Mouse (Mus musculus) lung, postnatal 0 days (tissue): ENCODE results near the gene Piezo1. TPM values are rescaled to one million over a fixed set of nuclear protein-coding genes. Genes with fewer than 3 reads are reported as not detected.
A peak's percentile ranks its signal among the peaks of the same experiment; 100 is the strongest.

Experiments used
- ATAC-seq: fragments of 200-750 bp; cut with Nextera tagmentation; 2 replicates; pipeline ENCODE4 v1.8.0; 2017; ENCODE audit warnings: moderate library complexity
- DNase-seq: peaks from one replicate; pipeline ENCODE4 v3.0.0-alpha.2; 2016; ENCODE audit warnings: low spot score
- H3K27ac ChIP-seq: fragments of 300-500 bp; sonication (generic); 2 replicates; pipeline ENCODE4 v1.5.1; 2014; ENCODE audit warnings: antibody characterized with exemption, mild to moderate bottlenecking, low read length, mixed read lengths
- H3K27me3 ChIP-seq: fragments of 300-500 bp; sonication (generic); replicated peaks from 2 replicates; pipeline ENCODE4 v1.6.1; 2014; ENCODE audit warnings: low read length, mixed read lengths; ENCODE audit not compliant: insufficient read depth
- H3K36me3 ChIP-seq: fragments of 300-500 bp; sonication (generic); 2 replicates; pipeline ENCODE4 v1.6.1; 2014; ENCODE audit warnings: low read length, mixed read lengths; ENCODE audit not compliant: insufficient read depth
- H3K4me1 ChIP-seq: fragments of 300-500 bp; sonication (generic); 2 replicates; pipeline ENCODE4 v1.6.1; 2014; ENCODE audit warnings: antibody characterized with exemption, low read depth, low read length, mixed read lengths; ENCODE audit not compliant: insufficient read depth
- H3K4me2 ChIP-seq: fragments of 300-500 bp; sonication (generic); replicated peaks from 2 replicates; pipeline ENCODE4 v1.6.1; 2014; ENCODE audit warnings: low read depth, mild to moderate bottlenecking, low read length, moderate library complexity, mixed read lengths
- H3K4me3 ChIP-seq: fragments of 300-500 bp; sonication (generic); 2 replicates; pipeline ENCODE4 v1.5.1; 2014; ENCODE audit warnings: low read depth, low read length
- H3K9ac ChIP-seq: fragments of 300-500 bp; sonication (generic); replicated peaks from 2 replicates; pipeline ENCODE4 v1.6.1; 2014; ENCODE audit warnings: low read depth, mild to moderate bottlenecking
- H3K9me3 ChIP-seq: fragments of 300-500 bp; sonication (generic); 2 replicates; pipeline ENCODE4 v1.6.1; 2016; ENCODE audit warnings: low read length, mixed read lengths
- CTCF ChIP-seq: IDR thresholded peaks from 2 replicates; pipeline ENCODE4 v1.5.1; 2016; ENCODE audit warnings: antibody characterized with exemption, mild to moderate bottlenecking
- EP300 ChIP-seq: IDR thresholded peaks from 2 replicates; pipeline ENCODE4 v1.6.1; 2016; ENCODE audit warnings: antibody characterized with exemption, mild to moderate bottlenecking, control low read depth
- WGBS: fragments of 180-500 bp; shearing (Covaris S2); extraction: QIAGEN DNeasy Blood & Tissue Kit; methylation state at CpG from one replicate; pipeline ENCODE4 v1.1.7; 2014; 5-methylcytosine and 5-hydroxymethylcytosine counted together
- polyA plus RNA-seq: library from polyadenylated mRNA; unstranded; fragments of >200 nt; fragmentation: Nextera tagmentation; extraction: Ambion mirVana; gene quantifications from 2 replicates; pipeline ENCODE4 v1.2.1, GENCODE M21; 2015

Gene Piezo1
- 27.3 and 31.3 TPM in 2 replicates for polyA plus RNA-seq

DNA sequence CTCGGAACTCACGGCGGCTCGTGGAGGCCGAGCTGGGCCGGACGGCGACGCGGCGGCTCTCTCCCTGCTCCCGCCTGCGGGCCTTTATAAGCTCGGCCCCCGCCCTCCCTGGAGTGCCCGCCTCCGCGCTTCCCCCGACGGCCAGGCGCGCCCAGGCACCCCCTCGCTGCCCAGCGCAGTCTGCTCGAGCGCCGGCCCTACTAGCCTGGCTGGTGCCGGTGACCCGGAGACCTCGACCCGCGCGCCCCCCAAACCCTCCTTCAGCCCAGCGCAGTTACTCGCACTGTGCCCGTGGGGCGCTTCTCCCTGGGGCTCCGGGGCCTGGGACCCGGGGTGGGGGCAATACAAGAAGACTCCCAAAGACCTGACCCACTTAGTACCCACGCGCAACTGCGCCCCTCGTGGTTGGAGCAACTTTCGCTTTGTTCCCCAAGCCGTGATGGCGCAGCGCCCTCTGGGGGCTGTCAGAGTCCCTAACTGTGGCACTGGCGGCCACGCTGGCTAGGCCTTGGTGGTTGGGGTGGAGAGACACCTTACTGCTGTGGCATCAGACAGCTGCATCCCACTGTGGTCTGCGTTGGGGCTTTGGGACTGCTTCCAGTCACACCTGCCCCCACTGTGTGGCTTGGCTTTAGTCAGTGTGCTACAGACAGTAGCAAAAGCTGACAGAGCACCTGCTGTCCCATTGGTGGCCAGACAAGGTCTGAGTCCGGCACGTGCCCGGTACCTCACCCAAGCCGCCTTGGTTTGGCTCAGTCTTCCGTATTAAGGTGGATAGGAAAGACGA is at the start of gene Piezo1:
Gene Piezo1, minus strand, starts transcription at position 65 of the 787 bp plus-strand sequence.
- H3K36me3 ChIP-seq, result no peaks in the 10 kb centered on the region
- peaks cover 23% of the 10 kb centered on the region for H3K4me1 ChIP-seq
- H3K27me3 ChIP-seq, result no peaks in the 10 kb centered on the region
- WGBS, result 13% methylated on average over 37 of the region's 56 CpGs
- peak within 1 kb of the TSS; percentile 84 for H3K4me2 ChIP-seq
- no peaks in the 10 kb centered on the region for H3K9me3 ChIP-seq
- H3K9ac ChIP-seq, result peak within 1 kb of the TSS; percentile 84
- no peak for TF ChIP-seq EP300
- TF ChIP-seq CTCF, result peak; percentile 100
- DNase-seq (peak; percentile 94), ATAC-seq (peak; percentile 91)
- peak within 1 kb of the TSS; percentile 93 for H3K27ac ChIP-seq
- H3K4me3 ChIP-seq, result peak within 1 kb of the TSS; percentile 83

DNA sequence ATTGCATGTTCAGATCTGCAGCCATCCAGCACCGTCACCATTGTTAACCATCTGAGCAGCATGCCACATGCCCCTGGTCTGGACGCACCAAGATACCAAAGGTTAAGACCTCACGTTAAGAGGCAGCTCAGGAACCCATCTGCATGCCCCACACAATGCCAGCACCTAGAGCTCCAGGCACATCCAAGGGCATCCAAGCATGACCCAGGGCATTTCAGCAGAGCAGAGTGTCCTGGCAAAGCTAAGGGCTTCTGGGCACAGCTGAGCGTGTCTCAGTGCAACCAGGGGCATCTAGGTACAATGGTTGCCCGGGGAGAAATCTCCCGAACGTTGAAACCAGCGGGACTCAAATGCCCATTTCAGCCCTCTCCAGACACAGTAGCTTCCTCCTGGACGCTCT is 49.5 kb upstream of the Piezo1 start:
- H3K4me3 ChIP-seq, result no peak overlapping the region
- no peaks in the 10 kb centered on the region for H3K36me3 ChIP-seq
- H3K27ac ChIP-seq, result no peak overlapping the region
- H3K27me3 ChIP-seq, result no peaks in the 10 kb centered on the region
- no peak overlapping the region for H3K4me2 ChIP-seq
- H3K4me1 ChIP-seq, result no peaks in the 10 kb centered on the region
- 90% methylated on average over 9 of the region's 9 CpGs for WGBS
- no peaks in the 10 kb centered on the region for H3K9me3 ChIP-seq
- no peak for TF ChIP-seq EP300
- no peak for DNase-seq
- no peak overlapping the region for H3K9ac ChIP-seq
- ATAC-seq, result no peak

- no peak overlapping the region for H3K4me2 ChIP-seq
- no peak overlapping the region for H3K9ac ChIP-seq
- no peaks in the 10 kb centered on the region for H3K36me3 ChIP-seq
- TF ChIP-seq EP300, result no peak
- H3K4me3 ChIP-seq, result no peak overlapping the region
- no peaks in the 10 kb centered on the region for H3K27me3 ChIP-seq
- no peak overlapping the region for H3K27ac ChIP-seq
- ATAC-seq (no peak), DNase-seq (no peak)
- H3K9me3 ChIP-seq, result no peaks in the 10 kb centered on the region
- H3K4me1 ChIP-seq, result no peaks in the 10 kb centered on the region
- 51% methylated on average over 4 of the region's 4 CpGs for WGBS
Observed at GRCm38 (mm10) chr8:122596031-122596430, 44.9 kb upstream of the Piezo1 start.

- no peak for TF ChIP-seq EP300
- TF ChIP-seq CTCF, result no peak
- ATAC-seq (no peak), DNase-seq (no peak)
- H3K27me3 ChIP-seq, result no peaks in the 10 kb centered on the region
- no peaks in the 10 kb centered on the region for H3K4me1 ChIP-seq
- WGBS, result 79% methylated on average over 19 of the region's 19 CpGs
- H3K27ac ChIP-seq, result no peak overlapping the region
- H3K4me3 ChIP-seq, result no peak overlapping the region
- H3K4me2 ChIP-seq, result no peak overlapping the region
- H3K9ac ChIP-seq, result no peak overlapping the region
- no peaks in the 10 kb centered on the region for H3K36me3 ChIP-seq
- H3K9me3 ChIP-seq, result no peaks in the 10 kb centered on the region
Observed at GRCm38 (mm10) chr8:122593783-122594507, 42.8 kb upstream of the Piezo1 start.

GRCm38 (mm10) chr8:122593240-122593639 is 42.1 kb upstream of the Piezo1 start:
- Histone ChIP-seq H3K4me2 (no peak overlapping the region), H3K4me3 (no peak overlapping the region), H3K4me1 (no peaks in the 10 kb centered on the region), H3K27me3 (no peaks in the 10 kb centered on the region), H3K36me3 (no peaks in the 10 kb centered on the region), H3K27ac (no peak overlapping the region), H3K9ac (no peak overlapping the region), H3K9me3 (no peaks in the 10 kb centered on the region)
- no peak for TF ChIP-seq CTCF
- WGBS, result 64% methylated on average over 12 of the region's 12 CpGs
- peak; percentile 46 for DNase-seq
- peak; percentile 50; the same call in 1 of the 2 replicates for ATAC-seq

- WGBS, result 83% methylated on average over 10 of the region's 10 CpGs
- H3K36me3 ChIP-seq, result no peaks in the 10 kb centered on the region
- no peak for ATAC-seq
Observed at GRCm38 (mm10) chr8:122586749-122587148, 35.6 kb upstream of the Piezo1 start.

More at GRCm38 (mm10) chr8:122586749-122587148, 35.6 kb upstream of the Piezo1 start:
- Histone ChIP-seq H3K27me3 (no peaks in the 10 kb centered on the region), H3K4me1 (no peaks in the 10 kb centered on the region), H3K4me3 (no peak overlapping the region), H3K9ac (no peak overlapping the region), H3K27ac (no peak overlapping the region), H3K9me3 (no peaks in the 10 kb centered on the region), H3K4me2 (no peak overlapping the region)
- no peak for DNase-seq
- TF ChIP-seq CTCF (no peak), EP300 (no peak)
